In the genomic region with DNA sequence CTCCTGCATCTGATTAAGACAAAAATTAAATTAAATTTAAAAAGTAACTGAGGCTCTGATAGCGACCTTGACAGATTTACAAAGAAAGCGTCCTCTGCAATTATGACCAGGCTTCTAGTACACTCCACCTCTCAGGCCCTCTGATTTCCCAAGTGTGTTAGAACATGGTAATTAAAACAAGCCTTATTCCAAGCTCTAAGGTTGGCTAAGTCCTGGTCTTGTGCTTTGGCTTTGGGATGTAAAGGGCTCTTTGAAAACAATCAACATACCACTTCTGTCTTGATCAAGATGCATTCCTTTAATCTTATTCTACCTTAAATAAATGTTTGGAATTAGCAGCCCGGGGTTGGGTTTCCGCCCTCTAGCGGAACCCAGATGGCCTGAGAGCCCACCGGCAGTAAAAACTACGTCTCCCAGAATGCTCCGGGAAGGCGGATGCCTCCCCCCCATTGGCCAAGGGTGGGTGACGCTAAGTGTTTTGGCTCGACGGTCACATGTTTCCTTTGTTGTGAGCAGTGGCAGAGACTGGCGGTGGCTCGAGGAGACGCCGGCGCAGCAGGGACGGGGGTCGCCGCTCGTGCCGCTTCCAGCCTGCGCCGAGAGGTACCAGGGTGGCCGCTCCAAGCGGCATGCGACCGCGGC, we compare ENCODE assay signal across 8 mouse cellular contexts. TPM values are rescaled to one million over a fixed set of nuclear protein-coding genes. Genes with fewer than 3 reads are reported as not detected.
DNase-seq lines count a peak whose midpoint lies in the region; ATAC-seq and TF ChIP-seq lines count a peak whose summit lies in the region.

Gene Klhl24, plus strand, starts transcription at position 474 of the 642 bp plus-strand sequence.

- intact Hi-C loops in gastrocnemius, adult 2 months (cut with DNase I), result loop anchor here (5.0 to 10.0 kb wide), 2 partner anchors 45 to 192 kb away; partner anchors contain the start of gene Yeats2
- intact Hi-C loops in left cerebral cortex, adult 2 months (cut with DNase I), result loop anchor here (2.0 to 10.0 kb wide), 3 partner anchors 44 to 375 kb away; partner anchors contain the start of gene Yeats2

- H3K4me1 ChIP-seq in hindbrain, postnatal 0 days (ENCODE audit: insufficient read depth, low read length), result no peaks in the 10 kb centered on the region

- peak; percentile 98 for DNase-seq in ZHBTc4 (ENCODE audit: low read depth, low spot score)
- peak; percentile 94 for DNase-seq in gastrocnemius, adult 2 months
- peak; percentile 99 for DNase-seq in hindbrain, postnatal 0 days (ENCODE audit: low spot score)
- peak; percentile 90 to 94 for DNase-seq in left cerebral cortex, adult 2 months (ENCODE audit: extremely low spot score in 1 of 2, low spot score in 2 of 2)
- peak; percentile 93 for DNase-seq in right cerebral cortex, adult 2 months (ENCODE audit: low spot score in 2 of 2)
- peak; percentile 80 for DNase-seq in urinary bladder, postnatal 25 days (ENCODE audit: low spot score)

- TF ChIP-seq CTCF in gastrocnemius, adult 2 months (IDR thresholded peaks at IDR 0.05), result peak; percentile 88
- peak; percentile 84 for TF ChIP-seq CTCF in hindbrain, postnatal 0 days (IDR thresholded peaks at IDR 0.05; ENCODE audit: low read depth)
- TF ChIP-seq CTCF in left cerebral cortex, adult 2 months (IDR thresholded peaks at IDR 0.05), result peak; percentile 87

- no peaks in the 10 kb centered on the region for H3K9me3 ChIP-seq in hindbrain, postnatal 0 days (ENCODE audit: low read length)

- peak; percentile 91 for ATAC-seq in common myeloid progenitor, adult 5-6 weeks (replicated peaks; ENCODE audit: low read depth, poor library complexity, severe bottlenecking)
- peak; percentile 97 for ATAC-seq in hindbrain, postnatal 0 days
- ATAC-seq in megakaryocyte, adult 5-6 weeks (ENCODE audit: poor library complexity, severe bottlenecking), result peak; percentile 89

- H3K27ac ChIP-seq in gastrocnemius, adult 2 months, result peak within 1 kb of the TSS; percentile 100
- H3K27ac ChIP-seq in hindbrain, postnatal 0 days, result peak within 1 kb of the TSS; percentile 100
- peak within 1 kb of the TSS; percentile 100 for H3K27ac ChIP-seq in left cerebral cortex, adult 2 months

- H3K4me3 ChIP-seq in gastrocnemius, adult 2 months, result peak within 1 kb of the TSS; percentile 81
- peak within 1 kb of the TSS; percentile 96 for H3K4me3 ChIP-seq in hindbrain, postnatal 0 days (ENCODE audit: low read length)
- peak within 1 kb of the TSS; percentile 99 for H3K4me3 ChIP-seq in left cerebral cortex, adult 2 months

- no peaks in the 10 kb centered on the region for H3K36me3 ChIP-seq in hindbrain, postnatal 0 days (ENCODE audit: insufficient read depth, low read length)

- peak within 1 kb of the TSS; percentile 58 for H3K4me2 ChIP-seq in hindbrain, postnatal 0 days (ENCODE audit: low read depth, low read length)

- H3K27me3 ChIP-seq in hindbrain, postnatal 0 days (ENCODE audit: insufficient read depth, low read length), result no peaks in the 10 kb centered on the region

- H3K9ac ChIP-seq in hindbrain, postnatal 0 days (replicated peaks; ENCODE audit: low read length), result peak within 1 kb of the TSS; percentile 97

- WGBS in hindbrain, postnatal 0 days, result under 1% methylated on average over 29 of the region's 29 CpGs

RNA-seq across cellular contexts. Expression of gene Klhl24, which starts in this region (rescaled TPM):
- total RNA-seq in common myeloid progenitor, adult 5-6 weeks (2017), result 116 and 123 TPM in 2 replicates
- 100 to 1,000 TPM; 178 to 187 TPM for total RNA-seq in gastrocnemius, adult 2 months (2021)
- 75.5 and 80.7 TPM in 2 replicates for total RNA-seq in hindbrain, postnatal 0 days (2014; rRNA removed)
- 34.8 and 36.2 TPM in 2 replicates for polyA plus RNA-seq in hindbrain, postnatal 0 days (2015; fragmentation: Nextera tagmentation; extraction: Ambion mirVana)
- 10 to 100 TPM; 79.6 to 81.4 TPM for total RNA-seq in left cerebral cortex, adult 2 months (2021)
- total RNA-seq in megakaryocyte, adult 5-6 weeks (2015), result 61.3 and 62.2 TPM in 2 replicates
- 90.4 and 91.8 TPM in 2 replicates for total RNA-seq in megakaryocyte, adult 5-6 weeks (2017)

Comparison
In these comparisons a context has a peak if more than half of its experiments do, and no peak if none do; other contexts are left out.
1. Peak in every context shown above with its lines: DNase-seq, ATAC-seq, H3K4me3 ChIP-seq and H3K27ac ChIP-seq.